Mouse (Mus musculus) midbrain, embryonic 15.5 days (tissue): ENCODE results near the gene Cysltr2. TPM values are rescaled to one million over a fixed set of nuclear protein-coding genes. Genes with fewer than 3 reads are reported as not detected.

Experiments
- ATAC-seq: fragments of 200-750 bp; cut with Nextera tagmentation; replicated peaks from 2 replicates; pipeline ENCODE4 v1.8.0; 2017; ENCODE audit warnings: moderate TSS enrichment
- H3K27ac ChIP-seq: fragments of 300-500 bp; sonication (generic); 2 replicates; pipeline ENCODE4 v1.5.1; 2015; ENCODE audit warnings: mild to moderate bottlenecking, inconsistent platforms
- H3K27me3 ChIP-seq: fragments of 300-500 bp; sonication (generic); replicated peaks from 2 replicates; pipeline ENCODE4 v1.6.1; 2015; ENCODE audit warnings: inconsistent platforms
- H3K36me3 ChIP-seq: fragments of 300-500 bp; sonication (generic); replicated peaks from 2 replicates; pipeline ENCODE4 v1.6.1; 2015; ENCODE audit warnings: inconsistent platforms
- H3K4me1 ChIP-seq: fragments of 300-500 bp; sonication (generic); 2 replicates; pipeline ENCODE4 v1.6.1; 2015; ENCODE audit warnings: inconsistent platforms
- H3K4me2 ChIP-seq: fragments of 300-500 bp; sonication (generic); 2 replicates; pipeline ENCODE4 v1.6.1; 2015; ENCODE audit warnings: inconsistent platforms, mild to moderate bottlenecking, moderate library complexity
- H3K4me3 ChIP-seq: fragments of 300-500 bp; sonication (generic); 2 replicates; pipeline ENCODE4 v1.5.1; 2015; ENCODE audit warnings: mild to moderate bottlenecking, inconsistent platforms
- H3K9ac ChIP-seq: fragments of 300-500 bp; sonication (generic); 2 replicates; pipeline ENCODE4 v1.6.1; 2015; ENCODE audit warnings: mild to moderate bottlenecking, inconsistent platforms
- H3K9me3 ChIP-seq: fragments of 300-500 bp; sonication (generic); 2 replicates; pipeline ENCODE4 v1.6.1; 2016; ENCODE audit warnings: inconsistent platforms
- WGBS: fragments of 180-500 bp; shearing (Covaris S2); methylation state at CpG from one replicate; pipeline ENCODE4 v1.1.7; 2015; ENCODE audit warnings: mixed read lengths; 5-methylcytosine and 5-hydroxymethylcytosine counted together
- polyA plus RNA-seq: library from polyadenylated mRNA; unstranded; fragments of >200 nt; fragmentation: Nextera tagmentation; extraction: Ambion mirVana; gene quantifications from 2 replicates; pipeline ENCODE4 v1.2.1, GENCODE M21; 2015

Gene Cysltr2
- 0.37 and 0.38 TPM in 2 replicates for polyA plus RNA-seq

- no peak within 1 kb of the TSS for H3K4me3 ChIP-seq
- H3K4me1 ChIP-seq: no peaks in the 10 kb centered on the region
- H3K27me3 ChIP-seq: no peaks in the 10 kb centered on the region
- H3K9ac ChIP-seq: no peak within 1 kb of the TSS
- no peaks in the 10 kb centered on the region for H3K9me3 ChIP-seq
- ATAC-seq: no peak
- no peaks in the 10 kb centered on the region for H3K36me3 ChIP-seq
- H3K4me2 ChIP-seq: no peak within 1 kb of the TSS
- 77% methylated on average over 6 of the region's 6 CpGs for WGBS
- H3K27ac ChIP-seq: no peak within 1 kb of the TSS
These were observed at the start of gene Cysltr2 for GRCm38 (mm10) chr14:73048937-73049336. Cysltr2 (minus strand) TSS chr14:73049114.

- H3K27ac ChIP-seq: no peak overlapping the region
- 79% methylated on average over 13 of the region's 13 CpGs for WGBS
- ATAC-seq: no peak
- H3K9ac ChIP-seq: no peak overlapping the region
- H3K9me3 ChIP-seq: no peaks in the 10 kb centered on the region
- H3K4me2 ChIP-seq: no peak overlapping the region
- H3K4me1 ChIP-seq: no peaks in the 10 kb centered on the region
- no peaks in the 10 kb centered on the region for H3K36me3 ChIP-seq
- no peaks in the 10 kb centered on the region for H3K27me3 ChIP-seq
- no peak overlapping the region for H3K4me3 ChIP-seq
These were observed 46.1 kb upstream of the Cysltr2 start for GRCm38 (mm10) chr14:73094802-73095550.

GRCm38 (mm10) chr14:73092871-73093270, 44.0 kb upstream of the Cysltr2 start:
- Histone ChIP-seq H3K4me2 (no peak overlapping the region), H3K27me3 (no peaks in the 10 kb centered on the region), H3K9me3 (no peaks in the 10 kb centered on the region), H3K36me3 (no peaks in the 10 kb centered on the region), H3K9ac (no peak overlapping the region), H3K4me3 (no peak overlapping the region), H3K27ac (no peak overlapping the region), H3K4me1 (no peaks in the 10 kb centered on the region)
- WGBS: 89% methylated on average over 3 of the region's 3 CpGs
- ATAC-seq: no peak

GRCm38 (mm10) chr14:73088224-73088623, 39.3 kb upstream of the Cysltr2 start:
- Histone ChIP-seq H3K27me3 (no peaks in the 10 kb centered on the region), H3K9me3 (no peaks in the 10 kb centered on the region), H3K9ac (no peak overlapping the region), H3K4me3 (no peak overlapping the region), H3K4me2 (no peak overlapping the region), H3K4me1 (no peaks in the 10 kb centered on the region), H3K27ac (no peak overlapping the region), H3K36me3 (no peaks in the 10 kb centered on the region)
- ATAC-seq: no peak
- 95% methylated on average over 1 of the region's 1 CpGs for WGBS

- no peak for ATAC-seq
- H3K4me1 ChIP-seq: no peaks in the 10 kb centered on the region
- no peak overlapping the region for H3K4me2 ChIP-seq
- H3K4me3 ChIP-seq: no peak overlapping the region
- no peaks in the 10 kb centered on the region for H3K36me3 ChIP-seq
- no peak overlapping the region for H3K27ac ChIP-seq
- no peak overlapping the region for H3K9ac ChIP-seq
- WGBS: 92% methylated on average over 5 of the region's 5 CpGs
- no peaks in the 10 kb centered on the region for H3K9me3 ChIP-seq
- H3K27me3 ChIP-seq: no peaks in the 10 kb centered on the region
These were observed 38.8 kb upstream of the Cysltr2 start for GRCm38 (mm10) chr14:73087746-73088145.

GRCm38 (mm10) chr14:73087247-73087646, 38.3 kb upstream of the Cysltr2 start:
- no peaks in the 10 kb centered on the region for H3K27me3 ChIP-seq
- 74% methylated on average over 5 of the region's 5 CpGs for WGBS
- ATAC-seq: no peak
- no peak overlapping the region for H3K4me3 ChIP-seq
- no peaks in the 10 kb centered on the region for H3K9me3 ChIP-seq
- H3K4me2 ChIP-seq: no peak overlapping the region
- no peak overlapping the region for H3K9ac ChIP-seq
- no peaks in the 10 kb centered on the region for H3K4me1 ChIP-seq
- no peaks in the 10 kb centered on the region for H3K36me3 ChIP-seq
- H3K27ac ChIP-seq: no peak overlapping the region

GRCm38 (mm10) chr14:73086425-73086824, 37.5 kb upstream of the Cysltr2 start:
- H3K9ac ChIP-seq: no peak overlapping the region
- no peak overlapping the region for H3K27ac ChIP-seq
- no peaks in the 10 kb centered on the region for H3K9me3 ChIP-seq
- no peak overlapping the region for H3K4me3 ChIP-seq
- H3K4me2 ChIP-seq: no peak overlapping the region
- H3K4me1 ChIP-seq: no peaks in the 10 kb centered on the region
- WGBS: 65% methylated on average over 3 of the region's 3 CpGs
- no peak for ATAC-seq
- no peaks in the 10 kb centered on the region for H3K36me3 ChIP-seq
- H3K27me3 ChIP-seq: no peaks in the 10 kb centered on the region

GRCm38 (mm10) chr14:73083563-73083962, 34.6 kb upstream of the Cysltr2 start:
- no peak overlapping the region for H3K4me2 ChIP-seq
- H3K4me1 ChIP-seq: no peaks in the 10 kb centered on the region
- no peaks in the 10 kb centered on the region for H3K36me3 ChIP-seq
- no peaks in the 10 kb centered on the region for H3K9me3 ChIP-seq
- H3K9ac ChIP-seq: no peak overlapping the region
- no peak for ATAC-seq
- H3K4me3 ChIP-seq: no peak overlapping the region
- no peaks in the 10 kb centered on the region for H3K27me3 ChIP-seq
- WGBS: 81% methylated on average over 2 of the region's 2 CpGs
- no peak overlapping the region for H3K27ac ChIP-seq

- Histone ChIP-seq H3K27me3 (no peaks in the 10 kb centered on the region), H3K9me3 (no peaks in the 10 kb centered on the region), H3K36me3 (no peaks in the 10 kb centered on the region), H3K9ac (no peak overlapping the region), H3K27ac (no peak overlapping the region), H3K4me2 (no peak overlapping the region), H3K4me3 (no peak overlapping the region), H3K4me1 (no peaks in the 10 kb centered on the region)
- ATAC-seq: no peak
- WGBS: 80% methylated on average over 7 of the region's 7 CpGs
These were observed 15.5 kb upstream of the Cysltr2 start for GRCm38 (mm10) chr14:73064460-73064859.

GRCm38 (mm10) chr14:73058755-73059154, 9.8 kb upstream of the Cysltr2 start:
- no peak for ATAC-seq
- H3K4me2 ChIP-seq: no peak overlapping the region

GRCm38 (mm10) chr14:73057764-73058163, 8.8 kb upstream of the Cysltr2 start:
- Histone ChIP-seq H3K27me3 (no peaks in the 10 kb centered on the region), H3K27ac (no peak overlapping the region), H3K4me1 (no peaks in the 10 kb centered on the region), H3K36me3 (no peaks in the 10 kb centered on the region), H3K9ac (no peak overlapping the region), H3K9me3 (no peaks in the 10 kb centered on the region), H3K4me2 (no peak overlapping the region), H3K4me3 (no peak overlapping the region)
- no peak for ATAC-seq
- 61% methylated on average over 10 of the region's 10 CpGs for WGBS

More at GRCm38 (mm10) chr14:73058755-73059154, 9.8 kb upstream of the Cysltr2 start:
- Histone ChIP-seq H3K4me1 (no peaks in the 10 kb centered on the region), H3K4me3 (no peak overlapping the region), H3K36me3 (no peaks in the 10 kb centered on the region), H3K9ac (no peak overlapping the region), H3K27me3 (no peaks in the 10 kb centered on the region), H3K27ac (no peak overlapping the region), H3K9me3 (no peaks in the 10 kb centered on the region)
- WGBS: 95% methylated on average over 2 of the region's 2 CpGs

GRCm38 (mm10) chr14:73056813-73057212, 7.9 kb upstream of the Cysltr2 start:
- Histone ChIP-seq H3K4me1 (no peaks in the 10 kb centered on the region), H3K4me3 (no peak overlapping the region), H3K9ac (no peak overlapping the region), H3K27ac (no peak overlapping the region), H3K27me3 (no peaks in the 10 kb centered on the region), H3K4me2 (no peak overlapping the region), H3K36me3 (no peaks in the 10 kb centered on the region), H3K9me3 (no peaks in the 10 kb centered on the region)
- ATAC-seq: no peak
- 91% methylated on average over 6 of the region's 6 CpGs for WGBS

GRCm38 (mm10) chr14:73045199-73045928, 3.5 kb downstream of the Cysltr2 start:
- Histone ChIP-seq H3K9ac (no peak overlapping the region), H3K9me3 (no peaks in the 10 kb centered on the region), H3K4me2 (no peak overlapping the region), H3K4me1 (no peaks in the 10 kb centered on the region), H3K27ac (no peak overlapping the region), H3K4me3 (no peak overlapping the region), H3K36me3 (no peaks in the 10 kb centered on the region), H3K27me3 (no peaks in the 10 kb centered on the region)
- ATAC-seq: no peak
- 86% methylated on average over 9 of the region's 9 CpGs for WGBS
